Mouse (Mus musculus) MEL (cell line): ENCODE measurements at regions not wholly inside any gene's neighbourhood (a gene's known extent, or its start where the extent isn't known, plus 50 kb on each side); places are given as distances from the start of the nearest gene placed in this dataset.

ENCODE experiments used
- DNase-seq: peaks from one replicate; pipeline ENCODE4 v3.0.0; 2011; ENCODE audit warnings: low read depth, low spot score
- H3K27ac ChIP-seq: 2 replicates; pipeline ENCODE4 v1.5.1; 2012; ENCODE audit warnings: low read depth, mild to moderate bottlenecking, control low read depth, low read length, moderate library complexity; ENCODE audit not compliant: control insufficient read depth
- H3K27me3 ChIP-seq, 2 experiments: fragments of 150-350 bp in 1 of 2; sonication (generic) in 1 of 2; 2 replicates each; pipeline ENCODE4 v1.6.1; 2012; ENCODE audit warnings: low read length in 2 of 2, mild to moderate bottlenecking in 2 of 2, improper control_type of control experiment in 1 of 2, moderate library complexity in 1 of 2; ENCODE audit not compliant: insufficient read depth in 2 of 2, control insufficient read depth in 1 of 2
- H3K36me3 ChIP-seq, 2 experiments: 2 replicates each; pipeline ENCODE4 v1.6.1; 2012 to 2014; ENCODE audit warnings: low read length in 2 of 2, improper control_type of control experiment in 1 of 2, inconsistent platforms in 1 of 2, mild to moderate bottlenecking in 1 of 2; ENCODE audit not compliant: insufficient read depth in 2 of 2, control insufficient read depth in 1 of 2
- H3K4me1 ChIP-seq, 2 experiments: fragments of 150-350 bp in 1 of 2; sonication (generic) in 1 of 2; 2 replicates each; pipeline ENCODE4 v1.6.1; 2012; ENCODE audit warnings: low read length in 2 of 2, improper control_type of control experiment in 1 of 2, mild to moderate bottlenecking in 1 of 2; ENCODE audit not compliant: insufficient read depth in 2 of 2, control insufficient read depth in 1 of 2
- H3K4me3 ChIP-seq, 2 experiments: fragments of 150-350 bp in 1 of 2; sonication (generic) in 1 of 2; 2 replicates each; pipeline ENCODE4 v1.5.1; 2012; ENCODE audit warnings: low read depth in 2 of 2, low read length in 2 of 2, mild to moderate bottlenecking in 2 of 2, moderate library complexity in 2 of 2, control low read depth in 1 of 2, improper control_type of control experiment in 1 of 2; ENCODE audit not compliant: control insufficient read depth in 1 of 2, insufficient read depth in 1 of 2
- H3K79me2 ChIP-seq: 2 replicates; pipeline ENCODE4 v1.6.1; 2012; ENCODE audit warnings: mild to moderate bottlenecking, low read length, moderate library complexity; ENCODE audit not compliant: control insufficient read depth, poor library complexity, insufficient read depth
- H3K9ac ChIP-seq: 2 replicates; pipeline ENCODE4 v1.6.1; 2012; ENCODE audit warnings: low read depth, mild to moderate bottlenecking, control low read depth, low read length, moderate library complexity; ENCODE audit not compliant: control insufficient read depth, poor library complexity, severe bottlenecking
- H3K9me3 ChIP-seq: fragments of 150-350 bp; sonication (generic); replicated peaks from 2 replicates; pipeline ENCODE4 v1.6.1; 2012; ENCODE audit warnings: mild to moderate bottlenecking, low read length, improper control_type of control experiment, moderate library complexity; ENCODE audit not compliant: insufficient read depth
- BHLHE40 ChIP-seq: IDR thresholded peaks from 2 replicates; pipeline ENCODE4 v1.6.1; 2012; ENCODE audit warnings: low read depth, mild to moderate bottlenecking, inconsistent platforms, low read length, improper control_type of control experiment, borderline replicate concordance
- CHD1 ChIP-seq: IDR thresholded peaks from 2 replicates; pipeline ENCODE4 v1.6.1; 2012; ENCODE audit warnings: low read depth, mild to moderate bottlenecking, inconsistent platforms, low read length, improper control_type of control experiment
- CHD2 ChIP-seq: IDR thresholded peaks from 2 replicates; pipeline ENCODE4 v1.6.1; 2011; ENCODE audit warnings: low read length, improper control_type of control experiment
- CTCF ChIP-seq, 3 experiments: IDR thresholded peaks in 2 of 3; conservative IDR thresholded peaks in 1 of 3; 2 replicates each; pipeline ENCODE4 v1.5.1; 2011 to 2012; ENCODE audit warnings: low read length in 3 of 3, low read depth in 2 of 3, mild to moderate bottlenecking in 2 of 3, improper control_type of control experiment in 1 of 3, inconsistent platforms in 1 of 3, mixed read lengths in 1 of 3, moderate library complexity in 1 of 3; ENCODE audit not compliant: control insufficient read depth in 1 of 3, insufficient read depth in 1 of 3, poor library complexity in 1 of 3, severe bottlenecking in 1 of 3
- E2F4 ChIP-seq: IDR thresholded peaks from 2 replicates; pipeline ENCODE4 v1.6.1; 2011; ENCODE audit warnings: low read depth, low read length, improper control_type of control experiment, borderline replicate concordance
- ELF1 ChIP-seq: IDR thresholded peaks from 2 replicates; pipeline ENCODE4 v1.6.1; 2014; ENCODE audit warnings: low read depth, mild to moderate bottlenecking, inconsistent platforms, low read length, improper control_type of control experiment, moderate library complexity
- EP300 ChIP-seq, 2 experiments: IDR thresholded peaks; 2 replicates each; pipeline ENCODE4 v1.6.1; 2011; ENCODE audit warnings: improper control_type of control experiment in 2 of 2, low read length in 2 of 2, low read depth in 1 of 2, mild to moderate bottlenecking in 1 of 2
- GABPA ChIP-seq: IDR thresholded peaks from 2 replicates; pipeline ENCODE4 v1.6.1; 2012; ENCODE audit warnings: low read depth, mild to moderate bottlenecking, inconsistent platforms, low read length, improper control_type of control experiment, moderate library complexity
- GATA1 ChIP-seq: IDR thresholded peaks from 2 replicates; pipeline ENCODE4 v1.6.1; 2011; ENCODE audit warnings: low read depth, low read length, improper control_type of control experiment
- HCFC1 ChIP-seq: IDR thresholded peaks from 2 replicates; pipeline ENCODE4 v1.6.1; 2012; ENCODE audit warnings: low read depth, mild to moderate bottlenecking, inconsistent platforms, low read length, improper control_type of control experiment, moderate library complexity
- KAT2A ChIP-seq: conservative IDR thresholded peaks from 2 replicates; pipeline ENCODE4 v1.6.1; 2012; ENCODE audit warnings: low read depth, low read length, improper control_type of control experiment, inconsistent platforms
- MAFK ChIP-seq: IDR thresholded peaks from 2 replicates; pipeline ENCODE4 v1.6.1; 2011; ENCODE audit warnings: low read depth, mild to moderate bottlenecking, low read length, improper control_type of control experiment, borderline replicate concordance
- MAX ChIP-seq: IDR thresholded peaks from 2 replicates; pipeline ENCODE4 v1.6.1; 2011; ENCODE audit warnings: low read length, improper control_type of control experiment
- MAZ ChIP-seq: IDR thresholded peaks from 2 replicates; pipeline ENCODE4 v1.6.1; 2012; ENCODE audit warnings: low read depth, mild to moderate bottlenecking, inconsistent platforms, low read length, improper control_type of control experiment
- MXI1 ChIP-seq: IDR thresholded peaks from 2 replicates; pipeline ENCODE4 v1.6.1; 2011; ENCODE audit warnings: mild to moderate bottlenecking, low read depth, low read length, improper control_type of control experiment
- MYC ChIP-seq: IDR thresholded peaks from 2 replicates; pipeline ENCODE4 v1.6.1; 2011; ENCODE audit warnings: low read depth, mild to moderate bottlenecking, low read length, improper control_type of control experiment, moderate library complexity
- NELFE ChIP-seq: IDR thresholded peaks from 2 replicates; pipeline ENCODE4 v1.6.1; 2011; ENCODE audit warnings: low read depth, low read length, improper control_type of control experiment
- POLR2AphosphoS5 ChIP-seq: IDR thresholded peaks from 2 replicates; pipeline ENCODE4 v1.6.1; 2012; ENCODE audit warnings: low read depth, borderline replicate concordance, mild to moderate bottlenecking, inconsistent platforms, low read length, moderate library complexity, mixed read lengths
- RAD21 ChIP-seq: IDR thresholded peaks from 2 replicates; pipeline ENCODE4 v1.6.1; 2011; ENCODE audit warnings: mild to moderate bottlenecking, low read depth, low read length, improper control_type of control experiment
- TAL1 ChIP-seq: IDR thresholded peaks from 2 replicates; pipeline ENCODE4 v1.6.1; 2012; ENCODE audit warnings: mild to moderate bottlenecking, inconsistent platforms, low read length, moderate library complexity, mixed read lengths
- TBP ChIP-seq: IDR thresholded peaks from 2 replicates; pipeline ENCODE4 v1.8.0; 2011; ENCODE audit warnings: low read depth, low read length, improper control_type of control experiment
- TCF12 ChIP-seq: IDR thresholded peaks from 2 replicates; pipeline ENCODE4 v1.6.1; 2014; ENCODE audit warnings: low read depth, mild to moderate bottlenecking, inconsistent platforms, low read length, improper control_type of control experiment, moderate library complexity
- UBTF ChIP-seq: IDR thresholded peaks from 2 replicates; pipeline ENCODE4 v1.6.1; 2012; ENCODE audit warnings: low read depth, mild to moderate bottlenecking, inconsistent platforms, low read length, improper control_type of control experiment, moderate library complexity, borderline replicate concordance; ENCODE audit not compliant: insufficient read depth
- USF1 ChIP-seq: IDR thresholded peaks from 2 replicates; pipeline ENCODE4 v1.6.1; 2014; ENCODE audit warnings: low read depth, mild to moderate bottlenecking, inconsistent platforms, low read length, improper control_type of control experiment, moderate library complexity
- ZC3H11A ChIP-seq: IDR thresholded peaks from 2 replicates; pipeline ENCODE4 v1.6.1; 2012; ENCODE audit warnings: low read depth, mild to moderate bottlenecking, inconsistent platforms, low read length, improper control_type of control experiment
- ZMIZ1 ChIP-seq: IDR thresholded peaks from 2 replicates; pipeline ENCODE4 v1.6.1; 2012; ENCODE audit warnings: low read depth, mild to moderate bottlenecking, inconsistent platforms, low read length, improper control_type of control experiment, moderate library complexity
- ZNF384 ChIP-seq: IDR thresholded peaks from 2 replicates; pipeline ENCODE4 v1.6.1; 2012; ENCODE audit warnings: low read depth, mild to moderate bottlenecking, inconsistent platforms, low read length, improper control_type of control experiment

DNA sequence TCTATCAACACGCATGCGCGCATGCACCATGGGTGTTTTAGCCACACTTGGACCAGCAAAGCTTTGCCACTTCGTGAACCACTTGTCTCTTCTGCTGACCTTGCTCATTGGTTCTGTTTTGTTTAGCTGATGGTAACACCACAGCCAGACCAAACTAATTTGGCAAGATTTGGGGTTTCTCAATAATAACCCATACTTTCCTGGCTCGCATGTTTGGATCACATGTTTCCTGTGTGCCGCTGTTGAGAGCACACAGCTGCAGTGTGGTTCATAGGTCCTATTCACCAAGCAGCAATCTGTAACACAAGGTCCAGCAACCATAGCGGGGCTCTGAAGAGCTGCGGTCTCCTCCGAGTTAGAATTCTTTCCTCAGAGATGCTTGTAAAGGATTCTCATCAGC is 126.4 kb upstream of the Gas1 start:
- no peak for DNase-seq
- no peaks in the 10 kb centered on the region for H3K9me3 ChIP-seq
- TF ChIP-seq CHD1 (no peak), CHD2 (no peak), E2F4 (no peak), KAT2A (no peak), NELFE (no peak), ZC3H11A (no peak), MAX (no peak), BHLHE40 (no peak), HCFC1 (no peak), ZNF384 (no peak), ZMIZ1 (no peak), GATA1 (no peak), USF1 (no peak), GABPA (no peak), ELF1 (no peak)

DNA sequence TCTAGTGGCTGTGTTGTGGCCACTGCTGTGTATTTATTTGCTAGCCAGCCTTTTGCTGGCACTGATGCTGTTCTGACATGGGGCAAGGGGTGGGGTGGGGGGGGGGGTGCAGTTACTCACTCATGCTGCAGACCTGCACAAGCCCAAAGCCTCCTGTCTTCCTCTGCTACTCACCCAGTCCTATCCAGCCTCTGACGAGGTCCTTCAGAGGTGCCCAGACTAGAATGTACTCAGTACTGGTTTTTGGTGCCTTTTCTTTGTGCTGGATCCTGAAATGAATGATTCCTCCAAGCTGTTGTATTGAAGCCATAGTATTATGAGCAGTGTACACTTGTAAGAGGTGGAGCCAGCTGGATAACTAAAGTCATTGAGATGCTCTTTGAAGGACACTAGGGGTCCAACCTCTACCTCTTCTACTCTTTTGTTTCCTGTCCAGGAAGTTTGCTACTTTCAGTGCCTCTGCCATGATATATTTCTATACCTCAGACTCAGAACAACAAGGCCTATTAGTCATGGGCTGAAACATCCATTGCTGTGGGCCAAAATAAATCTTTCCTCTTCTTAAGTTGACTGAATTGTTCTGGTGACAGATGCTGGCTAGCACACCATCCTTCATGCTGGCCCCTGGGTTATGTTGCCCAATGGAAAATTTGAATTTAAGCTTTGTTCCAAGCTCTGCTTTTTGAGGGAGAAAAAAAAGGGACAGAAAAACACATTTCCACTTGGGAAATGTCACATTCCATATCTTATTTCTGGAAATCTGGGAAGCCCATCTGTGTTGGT is 128.1 kb upstream of the Gas1 start:
- Histone ChIP-seq H3K79me2 (no peaks in the 10 kb centered on the region), H3K36me3 (no peaks in the 10 kb centered on the region), H3K9ac (no peak overlapping the region), H3K4me3 (no peak overlapping the region), H3K27ac (no peak overlapping the region), H3K9me3 (no peaks in the 10 kb centered on the region), H3K4me1 (no peaks in the 10 kb centered on the region), H3K27me3 (no peaks in the 10 kb centered on the region)
- TF ChIP-seq CTCF (IDR thresholded peaks at IDR 0.05 in 2 of 3, conservative IDR thresholded peaks at IDR 0.05 in 1 of 3; ENCODE audit: control insufficient read depth in 1 of 3, insufficient read depth in 1 of 3, low read depth in 2 of 3, low read length in 3 of 3, poor library complexity in 1 of 3, severe bottlenecking in 1 of 3) (no peak), CHD1 (no peak), POLR2AphosphoS5 (no peak), MYC (no peak), TBP (no peak), EP300 (IDR thresholded peaks at IDR 0.05; ENCODE audit: low read depth in 1 of 2, low read length in 2 of 2) (no peak), E2F4 (no peak), UBTF (no peak), NELFE (no peak), USF1 (no peak), GABPA (no peak), TCF12 (no peak), MAZ (no peak), BHLHE40 (no peak), ZNF384 (no peak), MXI1 (no peak), CHD2 (no peak), RAD21 (no peak), TAL1 (no peak), MAFK (no peak)
- DNase-seq: no peak

More for the DNA sequence above, 126.4 kb upstream of the Gas1 start:
- no peak overlapping the region for H3K27ac ChIP-seq
- H3K36me3 ChIP-seq: no peaks in the 10 kb centered on the region
- no peak overlapping the region for H3K4me3 ChIP-seq
- no peaks in the 10 kb centered on the region for H3K27me3 ChIP-seq
- no peak overlapping the region for H3K9ac ChIP-seq
- H3K79me2 ChIP-seq: no peaks in the 10 kb centered on the region
- no peaks in the 10 kb centered on the region for H3K4me1 ChIP-seq
